Mouse (Mus musculus) limb, embryonic 14.5 days (tissue): ENCODE data around the gene Shisa5. TPM values are rescaled to one million over a fixed set of nuclear protein-coding genes. Genes with fewer than 3 reads are reported as not detected.
A peak's percentile ranks its signal among the peaks of the same experiment; 100 is the strongest.

Experiments used
- ATAC-seq: fragments of 200-750 bp; cut with Nextera tagmentation; 2 replicates; pipeline ENCODE4 v1.8.0; 2017; ENCODE audit warnings: low read depth, moderate number of reproducible peaks, moderate TSS enrichment; ENCODE audit not compliant: low FRiP score
- DNase-seq: peaks from one replicate; pipeline ENCODE4 v3.0.0-alpha.2; 2015; ENCODE audit warnings: low spot score
- H3K27ac ChIP-seq: fragments of 300-500 bp; sonication (generic); replicated peaks from 2 replicates; pipeline ENCODE4 v1.5.1; 2014; ENCODE audit warnings: low read depth, mild to moderate bottlenecking, low read length, moderate library complexity, mixed read lengths
- H3K27me3 ChIP-seq: fragments of 300-500 bp; sonication (generic); 2 replicates; pipeline ENCODE4 v1.6.1; 2014; ENCODE audit warnings: low read length, mixed read lengths; ENCODE audit not compliant: control insufficient read depth, insufficient read depth
- H3K36me3 ChIP-seq: fragments of 300-500 bp; sonication (generic); 2 replicates; pipeline ENCODE4 v1.6.1; 2014; ENCODE audit warnings: mild to moderate bottlenecking, low read length, moderate library complexity, mixed read lengths; ENCODE audit not compliant: control insufficient read depth, insufficient read depth
- H3K4me1 ChIP-seq: fragments of 300-500 bp; sonication (generic); 2 replicates; pipeline ENCODE4 v1.6.1; 2014; ENCODE audit warnings: antibody characterized with exemption, low read length, mixed read lengths; ENCODE audit not compliant: control insufficient read depth, insufficient read depth
- H3K4me2 ChIP-seq: fragments of 300-500 bp; sonication (generic); replicated peaks from 2 replicates; pipeline ENCODE4 v1.6.1; 2014; ENCODE audit warnings: low read depth, mild to moderate bottlenecking, low read length, moderate library complexity; ENCODE audit not compliant: severe bottlenecking
- H3K4me3 ChIP-seq: fragments of 300-500 bp; sonication (generic); replicated peaks from 2 replicates; pipeline ENCODE4 v1.5.1; 2014; ENCODE audit warnings: low read length
- H3K9ac ChIP-seq: fragments of 300-500 bp; sonication (generic); 2 replicates; pipeline ENCODE4 v1.6.1; 2014; ENCODE audit warnings: mild to moderate bottlenecking, low read depth, low read length, moderate library complexity; ENCODE audit not compliant: severe bottlenecking
- H3K9me3 ChIP-seq: fragments of 300-500 bp; sonication (generic); 2 replicates; pipeline ENCODE4 v1.6.1; 2016; ENCODE audit warnings: low read length; ENCODE audit not compliant: control insufficient read depth
- POLR2A ChIP-seq: fragments of 200-500 bp; IDR thresholded peaks from 2 replicates; pipeline ENCODE4 v1.8.0; 2012; ENCODE audit warnings: inconsistent platforms, mild to moderate bottlenecking, moderate library complexity, borderline replicate concordance; ENCODE audit not compliant: insufficient read depth, insufficient read length; ENCODE audit errors: extremely low read depth
- WGBS: fragments of 180-500 bp; shearing (Covaris S2); extraction: QIAGEN DNeasy Blood & Tissue Kit; methylation state at CpG from one replicate; pipeline ENCODE4 v1.1.7; 2014; 5-methylcytosine and 5-hydroxymethylcytosine counted together
- polyA plus RNA-seq, 2 experiments: library from polyadenylated mRNA; depleted of rRNA in 1 of 2; stranded (reverse) in 1 of 2; unstranded in 1 of 2; fragments of >200 nt; fragmentation: Nextera tagmentation in 1 of 2; extraction: Ambion mirVana in 1 of 2; gene quantifications; 2 replicates each; pipeline versions ENCODE4 v1.2.1 to v1.2.3; 2012 to 2014

Shisa5 gene
- polyA plus RNA-seq, 2 experiments = 82.4 to 150 TPM

DNA sequence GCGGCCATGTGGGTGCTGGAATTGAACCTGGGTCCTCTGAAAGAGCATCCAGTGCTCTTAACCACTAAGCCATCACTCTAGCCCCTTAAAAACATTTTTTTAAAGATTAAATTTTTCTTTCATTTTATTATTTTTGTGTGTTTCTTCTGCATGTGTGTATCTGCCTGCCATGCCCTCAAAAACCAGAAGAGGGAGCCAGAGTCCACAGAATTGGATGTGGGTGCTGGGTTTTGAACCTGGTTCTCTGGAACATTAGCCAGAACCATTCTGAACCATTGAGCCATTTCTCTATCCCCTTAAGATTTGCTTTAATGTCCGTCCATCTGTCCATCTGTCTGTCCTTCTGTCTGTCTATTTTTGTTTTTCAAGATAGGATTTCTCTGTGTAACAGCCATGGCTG lies 35.2 kb upstream of the Shisa5 start:
- TF ChIP-seq POLR2A = no peak
- Histone ChIP-seq H3K4me2 (no peak overlapping the region), H3K36me3 (peaks cover 6% of the 10 kb centered on the region), H3K4me3 (no peak overlapping the region), H3K9me3 (no peaks in the 10 kb centered on the region), H3K27ac (no peak overlapping the region), H3K27me3 (no peaks in the 10 kb centered on the region), H3K4me1 (no peaks in the 10 kb centered on the region), H3K9ac (no peak overlapping the region)
- no peak for ATAC-seq
- 52% methylated on average over 2 of the region's 2 CpGs for WGBS
- peak; percentile 48 for DNase-seq

DNA sequence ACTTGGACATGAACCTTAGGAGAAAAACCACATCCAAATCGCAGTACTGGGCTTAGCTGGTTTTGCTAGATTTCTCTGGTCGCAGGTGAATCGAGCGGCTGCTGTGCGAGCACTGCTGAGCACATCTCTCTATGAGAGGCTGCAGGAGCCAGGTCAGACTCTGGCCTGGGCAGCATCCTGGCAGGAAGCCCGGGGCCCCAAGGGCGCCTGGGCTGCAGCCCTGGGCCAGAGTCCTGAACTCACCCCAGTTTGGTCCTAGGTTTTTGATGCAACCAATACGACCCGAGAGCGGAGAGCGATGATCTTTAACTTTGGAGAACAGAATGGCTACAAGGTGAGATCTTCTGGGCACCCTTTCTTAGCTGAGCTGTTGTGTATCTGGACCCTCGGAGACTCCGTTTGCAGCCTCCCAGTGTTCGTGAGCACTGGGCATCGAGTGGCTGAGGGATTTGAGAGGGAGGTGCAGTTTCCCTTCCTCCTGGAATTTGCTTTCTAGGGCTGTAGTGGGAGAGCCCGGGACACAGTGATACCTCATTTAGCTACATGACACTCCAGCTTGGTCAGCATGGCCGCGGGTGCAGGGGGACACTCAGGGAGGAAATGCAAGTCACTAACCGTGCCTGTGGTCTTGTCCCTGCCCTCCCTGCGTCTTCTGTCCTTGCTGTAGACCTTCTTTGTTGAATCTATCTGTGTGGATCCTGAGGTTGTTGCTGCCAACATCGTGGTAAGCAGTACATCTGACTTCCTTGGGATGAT lies 31.2 kb upstream of the Shisa5 start:
- TF ChIP-seq POLR2A = no peak
- H3K9me3 ChIP-seq = no peaks in the 10 kb centered on the region
- 82% methylated on average over 21 of the region's 21 CpGs for WGBS
- no peak for DNase-seq
- H3K4me1 ChIP-seq = no peaks in the 10 kb centered on the region
- no peak overlapping the region for H3K27ac ChIP-seq
- no peak overlapping the region for H3K4me3 ChIP-seq
- H3K36me3 ChIP-seq = peaks cover 21% of the 10 kb centered on the region
- ATAC-seq = no peak
- H3K27me3 ChIP-seq = no peaks in the 10 kb centered on the region
- H3K9ac ChIP-seq = no peak overlapping the region
- H3K4me2 ChIP-seq = no peak overlapping the region

DNA sequence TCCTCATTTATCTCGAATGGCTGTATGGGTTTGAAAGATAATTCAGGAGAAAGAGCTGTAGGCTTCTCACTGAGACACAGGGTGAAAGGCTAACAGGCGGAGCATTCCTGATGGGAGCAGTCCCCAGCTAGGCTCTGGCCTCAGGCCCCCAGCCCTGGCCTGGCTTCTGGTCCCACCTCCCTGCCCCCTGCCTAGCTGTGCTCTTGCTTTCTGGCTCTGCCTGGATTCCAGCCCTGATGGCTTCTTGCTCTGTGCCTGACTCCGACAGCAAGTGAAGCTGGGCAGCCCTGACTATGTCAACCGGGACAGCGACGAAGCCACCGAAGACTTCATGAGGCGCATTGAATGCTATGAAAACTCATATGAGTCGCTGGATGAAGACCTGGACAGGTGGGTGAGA lies 30.3 kb upstream of the Shisa5 start:
- H3K4me2 ChIP-seq = no peak overlapping the region
- H3K4me3 ChIP-seq = no peak overlapping the region
- no peak overlapping the region for H3K9ac ChIP-seq
- H3K4me1 ChIP-seq = no peaks in the 10 kb centered on the region
- H3K9me3 ChIP-seq = no peaks in the 10 kb centered on the region
- 86% methylated on average over 9 of the region's 9 CpGs for WGBS
- peaks cover 22% of the 10 kb centered on the region for H3K36me3 ChIP-seq
- no peak overlapping the region for H3K27ac ChIP-seq
- ATAC-seq (no peak), DNase-seq (no peak)
- H3K27me3 ChIP-seq = no peaks in the 10 kb centered on the region
- TF ChIP-seq POLR2A = no peak

- Histone ChIP-seq H3K27me3 (no peaks in the 10 kb centered on the region), H3K27ac (no peak overlapping the region), H3K4me1 (no peaks in the 10 kb centered on the region), H3K4me3 (no peak overlapping the region), H3K36me3 (peaks cover 25% of the 10 kb centered on the region), H3K9me3 (no peaks in the 10 kb centered on the region), H3K4me2 (no peak overlapping the region), H3K9ac (no peak overlapping the region)
- no peak for TF ChIP-seq POLR2A
- ATAC-seq (no peak), DNase-seq (no peak)
- WGBS = 56% methylated on average over 9 of the region's 10 CpGs
These were observed 29.2 kb upstream of the Shisa5 start for GRCm38 (mm10) chr9:109008994-109009635.

- Histone ChIP-seq H3K4me3 (no peak overlapping the region), H3K9me3 (no peaks in the 10 kb centered on the region), H3K4me1 (no peaks in the 10 kb centered on the region), H3K27me3 (no peaks in the 10 kb centered on the region), H3K36me3 (peaks cover 25% of the 10 kb centered on the region), H3K4me2 (no peak overlapping the region), H3K9ac (0 out of 2 replicates have a peak overlapping the region, but pooled peaks have one; percentile 12), H3K27ac (no peak overlapping the region)
- no peak for TF ChIP-seq POLR2A
- 37% methylated on average over 17 of the region's 17 CpGs for WGBS
- peak; percentile 24 for DNase-seq
- ATAC-seq = peak; percentile 45
These were observed 28.6 kb upstream of the Shisa5 start for GRCm38 (mm10) chr9:109009636-109010315.
